Mouse (Mus musculus) myocyte (in vitro differentiated cells): ENCODE measurements around the gene Gstt1. TPM values are rescaled to one million over a fixed set of nuclear protein-coding genes. Genes with fewer than 3 reads are reported as not detected.
"Not testable (repeated sequence)": the region's sequence is repeated elsewhere in the genome, so short reads cannot be mapped to it uniquely, and the experiment has no call there.

ENCODE experiments used
- H3K27me3 ChIP-seq: one replicate; pipeline ENCODE4 v1.6.1; 2011; ENCODE audit not compliant: control insufficient read depth, insufficient read depth, insufficient read length
- H3K36me3 ChIP-seq: one replicate; pipeline ENCODE4 v1.6.1; 2011; ENCODE audit not compliant: control insufficient read depth, insufficient read depth
- H3K4me2 ChIP-seq: one replicate; pipeline ENCODE4 v1.6.1; 2011; ENCODE audit warnings: low read depth, control low read depth
- H3K4me3 ChIP-seq: one replicate; pipeline ENCODE4 v1.5.1; 2011; ENCODE audit warnings: mild to moderate bottlenecking, control low read depth, moderate library complexity
- H3K79me2 ChIP-seq: one replicate; pipeline ENCODE4 v1.6.1; 2011; ENCODE audit not compliant: control insufficient read depth, insufficient read depth
- H3ac ChIP-seq: one replicate; pipeline ENCODE4 v1.6.1; 2011; ENCODE audit not compliant: control insufficient read depth, insufficient read length
- CEBPB ChIP-seq: IDR thresholded peaks from 2 replicates; pipeline ENCODE4 v1.6.1; 2011; ENCODE audit warnings: mild to moderate bottlenecking, moderate library complexity; ENCODE audit not compliant: poor library complexity, insufficient read depth, severe bottlenecking
- E2F4 ChIP-seq: IDR thresholded peaks from one replicate; pipeline ENCODE4 v1.6.1; 2011; ENCODE audit warnings: mild to moderate bottlenecking, control low read depth, moderate library complexity; ENCODE audit not compliant: insufficient read depth
- MAX ChIP-seq: IDR thresholded peaks from one replicate; pipeline ENCODE4 v1.6.1; 2011; ENCODE audit warnings: low read depth, mild to moderate bottlenecking, control low read depth
- MYOD1 ChIP-seq, 3 experiments: IDR thresholded peaks; one replicate each; pipeline ENCODE4 v1.6.1; 2011; ENCODE audit warnings: control low read depth in 2 of 3, low read depth in 2 of 3, mild to moderate bottlenecking in 2 of 3, moderate library complexity in 1 of 3; ENCODE audit not compliant: insufficient read length in 2 of 3, control insufficient read depth in 1 of 3
- MYOG ChIP-seq, 3 experiments: IDR thresholded peaks; one replicate each; pipeline ENCODE4 v1.6.1; 2011; ENCODE audit warnings: control low read depth in 2 of 3, low read depth in 2 of 3, mild to moderate bottlenecking in 2 of 3; ENCODE audit not compliant: insufficient read length in 2 of 3, control insufficient read depth in 1 of 3, insufficient read depth in 1 of 3
- POLR2A ChIP-seq: IDR thresholded peaks from one replicate; pipeline ENCODE4 v1.6.1; 2011; ENCODE audit warnings: low read depth, mild to moderate bottlenecking, control low read depth, moderate library complexity; ENCODE audit not compliant: insufficient read length
- POLR2AphosphoS2 ChIP-seq: IDR thresholded peaks from one replicate; pipeline ENCODE4 v1.6.1; 2011; ENCODE audit warnings: low read depth, control low read depth; ENCODE audit not compliant: insufficient read length
- REST ChIP-seq: IDR thresholded peaks from one replicate; pipeline ENCODE4 v1.6.1; 2011; ENCODE audit warnings: mild to moderate bottlenecking, control low read depth, moderate library complexity; ENCODE audit not compliant: insufficient read depth, insufficient read length
- SRF ChIP-seq: IDR thresholded peaks from one replicate; pipeline ENCODE4 v1.6.1; 2011; ENCODE audit warnings: low read depth; ENCODE audit not compliant: control insufficient read depth, insufficient read length
- TCF12 ChIP-seq: IDR thresholded peaks from one replicate; pipeline ENCODE4 v1.6.1; 2011; ENCODE audit warnings: mild to moderate bottlenecking, control low read depth; ENCODE audit not compliant: poor library complexity, insufficient read depth, severe bottlenecking
- TCF3 ChIP-seq: IDR thresholded peaks from one replicate; pipeline ENCODE4 v1.6.1; 2011; ENCODE audit warnings: low read depth, control low read depth; ENCODE audit not compliant: insufficient read length
- USF1 ChIP-seq: IDR thresholded peaks from one replicate; pipeline ENCODE4 v1.6.1; 2011; ENCODE audit warnings: low read depth, mild to moderate bottlenecking, control low read depth, moderate library complexity
- polyA plus RNA-seq: library from polyadenylated mRNA; unstranded; fragments of >200 nt; fragmentation: generic; extraction: Trizol; gene quantifications from one replicate; pipeline ENCODE4 v1.2.1, GENCODE M21; 2012; ENCODE audit warnings: missing spikeins

Gene Gstt1
- polyA plus RNA-seq, 1 experiment, result 1.3 TPM

DNA sequence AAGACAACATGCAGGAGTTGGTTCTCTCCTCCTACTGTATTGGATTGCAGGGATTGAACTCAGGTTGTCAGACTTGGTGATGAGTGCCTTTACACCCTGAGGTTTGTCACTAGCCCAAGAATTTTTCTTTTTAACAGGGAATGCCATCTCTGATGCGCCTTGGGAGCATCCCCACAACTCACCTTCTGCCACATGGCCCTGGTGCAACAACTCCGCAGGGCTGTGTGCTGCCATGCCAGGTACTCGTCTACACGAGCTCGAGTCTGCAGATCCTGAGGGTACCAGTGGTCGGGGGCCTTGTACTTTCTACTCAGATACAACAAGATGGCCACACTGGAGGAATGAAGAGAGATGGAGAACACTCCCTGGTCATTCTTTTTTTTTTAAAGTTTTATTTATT is 21.8 kb downstream of the Gstt1 start:
- no peak overlapping the region for H3K4me3 ChIP-seq
- H3K27me3 ChIP-seq, result peaks cover 24% of the 10 kb centered on the region
- H3ac ChIP-seq, result no peak overlapping the region
- TF ChIP-seq SRF, result no peak
- no peaks in the 10 kb centered on the region for H3K79me2 ChIP-seq
- H3K4me2 ChIP-seq, result no peak overlapping the region
- no peaks in the 10 kb centered on the region for H3K36me3 ChIP-seq

- H3K4me2 ChIP-seq, result no peak overlapping the region
- H3K79me2 ChIP-seq, result no peaks in the 10 kb centered on the region
- no peak overlapping the region for H3ac ChIP-seq
- H3K4me3 ChIP-seq, result no peak overlapping the region
- no peaks in the 10 kb centered on the region for H3K36me3 ChIP-seq
- H3K27me3 ChIP-seq, result peaks cover 9% of the 10 kb centered on the region
- no peak for TF ChIP-seq POLR2A
- TF ChIP-seq REST, result no peak
- TF ChIP-seq MAX, result no peak
- no peak for TF ChIP-seq POLR2AphosphoS2
- no peak for TF ChIP-seq E2F4
- no peak for TF ChIP-seq TCF3
- TF ChIP-seq SRF, result no peak
- no peak for TF ChIP-seq USF1
- no peak for TF ChIP-seq MYOD1 (IDR thresholded peaks at IDR 0.05; ENCODE audit: control insufficient read depth in 1 of 3, insufficient read length in 2 of 3, low read depth in 2 of 3)
- no peak for TF ChIP-seq MYOG (IDR thresholded peaks at IDR 0.05; ENCODE audit: control insufficient read depth in 1 of 3, insufficient read depth in 1 of 3, insufficient read length in 2 of 3, low read depth in 2 of 3)
- no peak for TF ChIP-seq CEBPB
- TF ChIP-seq TCF12, result no peak
These were observed 23.8 kb downstream of the Gstt1 start for GRCm38 (mm10) chr10:75774587-75774986.

DNA sequence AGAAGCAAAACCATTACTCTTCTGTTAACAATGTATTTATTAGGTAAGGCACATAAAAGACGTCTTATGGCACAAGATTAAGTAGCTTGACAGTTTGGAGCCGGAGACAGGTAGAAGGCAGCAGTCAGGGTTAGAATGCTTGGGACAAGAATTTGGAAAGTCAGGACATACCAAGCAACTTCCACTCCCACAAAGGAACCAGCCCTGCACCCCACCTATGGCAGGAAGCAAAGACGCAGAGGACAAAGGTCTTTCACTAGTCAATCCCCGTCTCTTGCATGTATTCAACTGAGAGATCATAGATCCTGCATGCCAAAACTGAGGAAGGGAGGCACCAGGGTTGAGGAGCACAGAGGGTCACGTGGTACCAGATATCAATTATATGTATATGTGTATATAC is 24.3 kb downstream of the Gstt1 start:
- TF ChIP-seq USF1, result no peak
- TF ChIP-seq E2F4, result no peak
- TF ChIP-seq POLR2AphosphoS2, result no peak
- TF ChIP-seq MYOD1 (IDR thresholded peaks at IDR 0.05; ENCODE audit: control insufficient read depth in 1 of 3, insufficient read length in 2 of 3, low read depth in 2 of 3), result no peak
- TF ChIP-seq TCF12, result no peak
- no peak for TF ChIP-seq SRF
- TF ChIP-seq MYOG (IDR thresholded peaks at IDR 0.05; ENCODE audit: control insufficient read depth in 1 of 3, insufficient read depth in 1 of 3, insufficient read length in 2 of 3, low read depth in 2 of 3), result no peak
- TF ChIP-seq POLR2A, result no peak
- TF ChIP-seq MAX, result no peak
- TF ChIP-seq CEBPB, result no peak
- no peak overlapping the region for H3K4me2 ChIP-seq
- H3ac ChIP-seq, result no peak overlapping the region
- peak overlapping the region; percentile 58 for H3K4me3 ChIP-seq
- no peaks in the 10 kb centered on the region for H3K36me3 ChIP-seq
- H3K27me3 ChIP-seq, result peaks cover 4% of the 10 kb centered on the region
- H3K79me2 ChIP-seq, result no peaks in the 10 kb centered on the region

DNA sequence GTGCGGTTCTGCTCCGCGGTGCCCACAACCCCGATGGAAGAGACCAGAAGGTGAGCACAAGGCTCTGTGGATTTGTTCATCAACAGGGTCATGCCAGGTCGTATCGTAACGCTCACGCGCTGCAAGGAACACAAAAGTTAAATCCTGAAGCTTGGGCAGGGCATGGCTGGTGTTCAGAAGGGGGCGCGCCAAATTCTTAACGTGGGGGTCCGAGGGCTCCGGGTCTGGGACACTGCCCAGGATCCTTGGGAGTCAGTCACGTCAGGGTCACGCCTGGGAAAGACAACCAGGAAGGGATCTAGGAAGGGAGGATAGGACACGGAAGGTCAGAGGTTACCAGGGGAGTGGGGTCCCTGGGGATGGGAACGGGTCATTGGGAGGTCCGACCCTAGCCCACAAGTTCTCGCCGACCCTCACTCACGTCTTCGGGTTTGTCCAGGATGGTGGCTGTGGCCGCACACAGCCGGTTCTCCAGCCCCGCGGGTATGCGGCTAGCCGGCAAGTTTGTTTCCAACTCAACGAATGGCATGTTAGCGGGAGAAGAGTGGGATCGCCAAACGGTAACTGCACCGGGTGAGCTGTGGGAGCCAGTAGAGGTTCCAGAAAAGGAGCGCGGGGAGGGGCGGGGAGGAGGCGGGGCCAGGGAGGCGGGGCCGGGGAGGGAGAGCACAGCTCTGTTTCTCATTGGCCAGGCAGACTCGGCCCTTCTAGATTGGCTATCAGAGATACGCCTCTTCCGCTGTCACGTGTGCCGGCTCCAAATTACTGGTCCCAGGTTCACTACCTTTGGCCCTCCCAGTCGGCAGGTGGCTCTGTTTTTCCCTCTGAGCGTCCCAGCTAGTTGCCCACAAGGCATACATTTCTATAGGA is 25.4 kb downstream of the Gstt1 start, which contains the start of gene Ddt:
Gene Ddt, minus strand, starts transcription at position 620 of the 870 bp plus-strand sequence.
- TF ChIP-seq TCF3, result no peak
- TF ChIP-seq USF1, result peak; percentile 94
- no peak for TF ChIP-seq POLR2AphosphoS2
- no peak for TF ChIP-seq MYOG (IDR thresholded peaks at IDR 0.05; ENCODE audit: control insufficient read depth in 1 of 3, insufficient read depth in 1 of 3, insufficient read length in 2 of 3, low read depth in 2 of 3)
- no peak for TF ChIP-seq E2F4
- TF ChIP-seq MAX, result no peak
- TF ChIP-seq MYOD1 (IDR thresholded peaks at IDR 0.05; ENCODE audit: control insufficient read depth in 1 of 3, insufficient read length in 2 of 3, low read depth in 2 of 3), result no peak
- TF ChIP-seq REST, result no peak
- no peak for TF ChIP-seq TCF12
- no peak for TF ChIP-seq CEBPB
- TF ChIP-seq POLR2A, result peak; percentile 62
- no peak for TF ChIP-seq SRF
- peak within 1 kb of the TSS; percentile 99 for H3K4me2 ChIP-seq
- H3ac ChIP-seq, result no peak within 1 kb of the TSS
- no peaks in the 10 kb centered on the region for H3K79me2 ChIP-seq
- H3K27me3 ChIP-seq, result peaks cover 4% of the 10 kb centered on the region
- no peaks in the 10 kb centered on the region for H3K36me3 ChIP-seq
- H3K4me3 ChIP-seq, result peak within 1 kb of the TSS; percentile 58

- H3K79me2 ChIP-seq, result peaks cover 13% of the 10 kb centered on the region
- H3ac ChIP-seq, H3K36me3 ChIP-seq, H3K4me3 ChIP-seq, H3K4me2 ChIP-seq, H3K27me3 ChIP-seq: not testable (repeated sequence)
These were observed 30.6 kb downstream of the Gstt1 start for GRCm38 (mm10) chr10:75767756-75768155.
